Mouse (Mus musculus) heart, adult 2 months (tissue): ENCODE measurements at regions not wholly inside any gene's neighbourhood (a gene's known extent, or its start where the extent isn't known, plus 50 kb on each side); places are given as distances from the start of the nearest gene placed in this dataset.

Source experiments
- DNase-seq, 2 experiments: peaks; one replicate each; pipeline ENCODE4 v3.0.0; 2021
- H3K27ac ChIP-seq: fragments of 200-600 bp; 2 replicates; pipeline ENCODE4 v1.8.1; 2022
- H3K27me3 ChIP-seq: fragments of 200-500 bp; 2 replicates; pipeline ENCODE4 v1.6.1; 2012; ENCODE audit warnings: mild to moderate bottlenecking, low read length, inconsistent platforms, mixed read lengths; ENCODE audit not compliant: control insufficient read depth, insufficient read depth
- H3K36me3 ChIP-seq: fragments of 200-500 bp; 2 replicates; pipeline ENCODE4 v1.6.1; 2012; ENCODE audit warnings: low read length, inconsistent platforms; ENCODE audit not compliant: control insufficient read depth, insufficient read depth
- H3K4me1 ChIP-seq: fragments of 200-500 bp; 2 replicates; pipeline ENCODE4 v1.6.1; 2011; ENCODE audit warnings: low read length; ENCODE audit not compliant: control insufficient read depth, insufficient read depth
- H3K4me3 ChIP-seq: fragments of 200-600 bp; 2 replicates; pipeline ENCODE4 v1.8.1; 2022
- H3K79me2 ChIP-seq: fragments of 200-500 bp; replicated peaks from 2 replicates; pipeline ENCODE4 v1.6.1; 2012; ENCODE audit warnings: mild to moderate bottlenecking, inconsistent platforms, low read length, moderate library complexity, mixed read lengths; ENCODE audit not compliant: control insufficient read depth, insufficient read depth
- H3K9ac ChIP-seq: fragments of 200-500 bp; 2 replicates; pipeline ENCODE4 v1.6.1; 2012; ENCODE audit warnings: low read depth, mild to moderate bottlenecking, control low read depth, inconsistent platforms, low read length, mixed read lengths
- CTCF ChIP-seq: fragments of 200-600 bp; IDR thresholded peaks from 2 replicates; pipeline ENCODE4 v1.8.1; 2022; ENCODE audit warnings: antibody characterized with exemption, mild to moderate bottlenecking, moderate library complexity
- EP300 ChIP-seq: fragments of 200-500 bp; IDR thresholded peaks from 2 replicates; pipeline ENCODE4 v1.6.1; 2011; ENCODE audit warnings: low read depth, low read length, control low read depth; ENCODE audit not compliant: insufficient read depth
- POLR2A ChIP-seq: fragments of 200-500 bp; IDR thresholded peaks from 2 replicates; pipeline ENCODE4 v1.6.1; 2011; ENCODE audit warnings: mild to moderate bottlenecking, low read depth, low read length, control low read depth; ENCODE audit not compliant: insufficient read depth
- WGBS: fragments of 180-500 bp; shearing (Covaris S2); methylation state at CpG from one replicate; pipeline ENCODE4 v1.1.7; 2018; 5-methylcytosine and 5-hydroxymethylcytosine counted together
- intact Hi-C: fragments of 180-260 bp; cut with DNase I; formaldehyde crosslinking; loops from one replicate; pipeline ENCODE4 v1.15.1; 2025

GRCm38 (mm10) chrX:14664852-14665251, 453.9 kb downstream of the H2al1n start:
- no peak for TF ChIP-seq EP300
- TF ChIP-seq CTCF = no peak
- TF ChIP-seq POLR2A = no peak

DNA sequence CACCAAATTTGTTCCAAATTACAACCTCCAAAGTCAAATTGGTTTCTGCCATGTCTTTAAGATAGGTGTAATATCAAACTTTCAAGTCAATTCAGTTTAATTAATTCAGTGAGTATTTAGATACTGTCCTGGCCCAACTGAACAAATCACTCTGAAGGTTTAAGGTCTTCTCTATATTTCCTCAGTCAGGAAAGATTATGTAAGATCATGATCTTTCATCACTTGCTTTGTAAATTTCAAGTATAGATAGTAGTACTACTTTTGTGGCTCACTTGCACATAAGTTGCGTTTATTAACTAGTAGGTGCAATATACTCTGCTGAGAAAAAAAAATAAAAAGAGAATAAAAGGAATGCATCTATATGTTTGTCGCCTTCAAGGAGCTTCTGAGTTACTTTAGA, 485.4 kb downstream of the H2al1n start:
- 79% methylated on average over 2 of the region's 2 CpGs for WGBS
- no peaks in the 10 kb centered on the region for H3K36me3 ChIP-seq
- no peaks in the 10 kb centered on the region for H3K79me2 ChIP-seq
- no peak for TF ChIP-seq POLR2A
- intact Hi-C loops = no loop called here
- no peaks in the 10 kb centered on the region for H3K4me1 ChIP-seq
- no peaks in the 10 kb centered on the region for H3K27me3 ChIP-seq
- DNase-seq = no peak
- no peak overlapping the region for H3K4me3 ChIP-seq
- no peak overlapping the region for H3K9ac ChIP-seq
- no peak overlapping the region for H3K27ac ChIP-seq

More at GRCm38 (mm10) chrX:14664852-14665251, 453.9 kb downstream of the H2al1n start:
- intact Hi-C loops = no loop called here
- H3K79me2 ChIP-seq = no peaks in the 10 kb centered on the region
- no peaks in the 10 kb centered on the region for H3K4me1 ChIP-seq
- no peak for DNase-seq
- H3K4me3 ChIP-seq = no peak overlapping the region
- no peaks in the 10 kb centered on the region for H3K36me3 ChIP-seq
- WGBS = 50% methylated on average over 3 of the region's 3 CpGs
- H3K9ac ChIP-seq = no peak overlapping the region
- no peaks in the 10 kb centered on the region for H3K27me3 ChIP-seq
- H3K27ac ChIP-seq = no peak overlapping the region

DNA sequence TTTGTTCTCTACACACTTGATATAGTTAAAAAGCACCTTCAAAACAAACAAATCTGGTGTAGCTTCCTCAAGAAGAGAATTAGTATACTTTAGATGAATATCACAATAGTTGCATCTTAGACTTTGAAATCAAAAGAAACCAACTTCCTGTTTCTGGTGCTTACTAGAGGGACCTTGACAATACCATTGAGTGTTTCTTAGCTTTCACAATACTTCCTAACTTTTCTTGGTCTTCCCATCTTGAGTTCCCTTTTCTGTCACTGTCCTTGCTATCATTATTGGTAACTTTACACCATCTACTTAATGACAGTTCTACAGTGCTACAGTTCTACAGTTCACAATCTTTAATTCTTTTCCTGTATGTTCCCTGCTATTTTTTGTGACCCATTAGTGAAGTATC, 528.1 kb downstream of the H2al1n start:
- Histone ChIP-seq H3K9ac (no peak overlapping the region), H3K4me3 (no peak overlapping the region), H3K79me2 (no peaks in the 10 kb centered on the region), H3K4me1 (no peaks in the 10 kb centered on the region), H3K27ac (no peak overlapping the region), H3K36me3 (no peaks in the 10 kb centered on the region), H3K27me3 (no peaks in the 10 kb centered on the region)
- TF ChIP-seq POLR2A = no peak
- no peak for TF ChIP-seq CTCF
- no peak for TF ChIP-seq EP300
- no peak for DNase-seq
- intact Hi-C loops = no loop called here
